Mouse (Mus musculus) left cerebral cortex, postnatal 4 days (tissue): ENCODE measurements at regions not wholly inside any gene's neighbourhood (a gene's known extent, or its start where the extent isn't known, plus 50 kb on each side); places are given as distances from the start of the nearest gene placed in this dataset.

Experiments
- DNase-seq: peaks from one replicate; pipeline ENCODE4 v3.0.0-alpha.2; 2022
- intact Hi-C: fragments of 180-260 bp; cut with DNase I; formaldehyde crosslinking; loops from one replicate; pipeline ENCODE4 v1.15.1; 2025

DNA sequence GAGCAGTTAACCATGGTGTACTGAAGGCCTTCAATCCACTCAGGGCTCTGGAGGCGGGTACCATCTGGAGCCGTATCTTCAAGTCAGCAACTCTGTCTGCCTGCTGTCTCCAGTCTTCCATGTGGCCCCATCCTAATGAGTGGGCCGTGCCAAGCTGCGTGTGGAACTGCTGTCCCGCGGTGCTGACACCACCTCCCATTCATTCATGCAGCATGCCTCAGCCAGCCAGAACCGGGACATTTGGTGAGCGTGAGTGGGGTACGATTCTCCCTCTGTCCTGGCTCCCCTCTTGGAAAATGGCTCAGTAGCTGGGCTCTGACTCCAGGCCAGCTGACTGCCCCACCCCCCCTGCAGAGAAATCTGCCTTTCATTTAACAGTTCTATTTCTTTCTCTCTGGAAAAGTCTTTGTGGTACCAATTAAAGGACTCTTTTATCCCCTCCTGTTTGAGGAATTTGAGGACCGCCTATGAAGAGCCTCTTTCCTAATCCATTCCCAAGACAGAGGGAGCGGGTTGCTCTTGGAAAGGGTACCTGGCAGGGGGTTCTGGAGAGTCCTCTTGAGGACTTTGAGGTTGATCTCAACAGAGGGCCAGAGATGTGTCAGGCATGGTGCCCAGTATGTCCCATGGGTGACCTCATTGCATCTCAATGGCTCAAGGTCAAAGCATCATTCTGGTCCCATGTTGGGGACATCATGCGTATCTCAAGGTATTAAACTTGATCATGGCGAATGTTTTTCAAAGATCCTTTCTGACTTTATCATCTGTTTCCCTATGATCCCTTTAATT, 55.5 kb upstream of the Brd7 start:
- intact Hi-C loops = no loop called here
- DNase-seq = peak; percentile 90

GRCm38 (mm10) chr8:88423264-88423663, 61.3 kb upstream of the Brd7 start:
- intact Hi-C loops = no loop called here
- no peak for DNase-seq

- no peak for DNase-seq
- intact Hi-C loops = no loop called here
These were observed 66.6 kb upstream of the Brd7 start for GRCm38 (mm10) chr8:88428560-88428959.

- no peak for DNase-seq
- intact Hi-C loops = no loop called here
These were observed 69.4 kb upstream of the Brd7 start for GRCm38 (mm10) chr8:88431389-88431788.

DNA sequence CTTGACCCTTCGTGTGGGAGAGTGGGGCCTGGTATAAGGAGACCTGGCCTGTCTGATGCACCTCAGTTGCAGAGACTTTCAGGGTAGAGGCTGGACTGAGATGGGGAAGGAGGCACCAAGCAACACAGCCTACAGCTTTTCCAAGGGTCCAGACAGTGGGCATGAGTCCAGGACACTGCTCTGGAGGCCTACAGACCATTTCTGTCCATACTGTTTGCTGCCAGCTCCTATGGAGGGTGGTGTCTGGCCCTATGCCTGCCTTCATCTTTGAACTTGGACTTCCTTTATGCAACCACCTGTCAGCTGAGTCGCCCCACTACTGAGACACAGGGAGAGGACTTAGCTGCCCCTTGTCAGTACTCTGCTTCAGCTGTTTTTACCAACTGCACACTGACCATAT, 73.7 kb upstream of the Brd7 start:
- intact Hi-C loops = no loop called here
- DNase-seq = peak; percentile 66

DNA sequence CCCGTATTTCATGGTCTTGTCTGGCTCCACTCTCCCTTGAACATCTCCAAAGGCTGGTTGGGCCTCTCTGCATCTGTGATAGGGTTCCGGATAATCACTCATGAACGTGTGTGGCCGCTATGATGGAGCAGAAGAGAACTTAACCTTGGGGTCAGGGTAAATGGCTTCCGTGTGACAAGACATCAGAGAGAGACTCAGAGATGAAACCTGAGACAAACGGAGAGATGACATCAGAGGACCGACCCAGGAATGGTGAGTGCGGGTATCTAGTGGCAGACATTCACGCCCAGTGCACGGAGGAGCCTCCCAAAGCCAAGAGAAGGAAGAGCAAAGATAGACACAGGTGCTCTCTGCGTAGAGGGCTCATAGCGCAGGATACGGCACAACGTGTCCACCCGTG, 78.2 kb upstream of the Brd7 start:
- intact Hi-C loops = no loop called here
- DNase-seq = no peak

- DNase-seq = no peak
- intact Hi-C loops = no loop called here
These were observed 77.8 kb upstream of the Nkd1 start for GRCm38 (mm10) chr8:88443397-88443796.

DNA sequence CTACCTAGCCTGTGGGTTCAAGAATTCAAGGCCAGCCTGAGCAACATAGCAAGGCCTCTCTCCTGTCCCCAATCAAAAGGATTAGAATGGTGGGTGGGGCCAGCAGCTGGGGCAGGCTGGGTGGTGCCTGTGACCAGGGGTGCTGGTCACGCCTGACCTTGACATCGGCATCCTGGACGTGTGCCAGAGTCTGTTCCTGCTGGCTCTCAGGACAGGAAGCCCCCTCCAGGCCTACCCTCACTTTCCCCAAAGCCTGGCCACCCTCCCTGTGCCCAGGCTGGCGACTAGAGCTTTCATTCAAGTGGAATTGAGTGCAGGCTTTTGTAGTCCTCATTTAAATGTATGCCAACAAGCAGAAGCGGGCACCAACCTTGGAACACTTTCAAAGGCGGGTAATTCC, 73.7 kb upstream of the Nkd1 start:
- intact Hi-C loops = no loop called here
- peak; percentile 80 for DNase-seq

DNA sequence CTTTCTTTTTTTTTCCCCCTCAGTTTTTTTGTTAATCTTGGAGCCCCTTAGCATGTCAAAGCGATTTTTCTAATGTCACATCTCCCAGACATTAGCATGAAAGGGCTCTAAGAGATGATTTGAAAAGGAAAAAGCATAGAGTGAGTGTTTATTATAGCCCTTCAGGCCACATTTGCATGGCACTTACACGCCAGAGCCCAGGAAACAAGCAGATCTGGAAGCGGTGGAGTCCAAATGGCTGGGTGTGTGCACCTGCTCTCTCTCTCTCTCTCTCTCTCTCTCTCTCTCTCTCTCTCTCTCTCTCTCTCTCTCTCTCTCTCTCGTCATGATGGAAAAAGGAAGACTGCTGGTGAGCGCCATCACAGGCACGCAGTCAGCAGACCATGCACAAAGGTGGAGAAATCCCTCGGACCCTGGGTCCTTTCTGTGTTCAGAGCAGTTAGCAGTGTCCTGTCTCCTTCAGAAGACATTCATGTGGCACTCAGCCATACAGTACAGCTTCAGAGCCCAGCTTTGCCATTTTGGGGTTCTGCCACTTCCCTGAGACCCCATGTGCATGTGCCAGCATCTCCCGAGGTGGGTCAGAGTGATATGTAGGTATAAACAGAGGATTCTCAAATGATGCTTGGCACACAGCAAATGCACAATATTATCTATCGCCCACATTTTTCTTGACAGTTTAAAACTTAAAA, 73.2 kb upstream of the Nkd1 start:
- peak; percentile 49 for DNase-seq
- intact Hi-C loops = no loop called here

DNA sequence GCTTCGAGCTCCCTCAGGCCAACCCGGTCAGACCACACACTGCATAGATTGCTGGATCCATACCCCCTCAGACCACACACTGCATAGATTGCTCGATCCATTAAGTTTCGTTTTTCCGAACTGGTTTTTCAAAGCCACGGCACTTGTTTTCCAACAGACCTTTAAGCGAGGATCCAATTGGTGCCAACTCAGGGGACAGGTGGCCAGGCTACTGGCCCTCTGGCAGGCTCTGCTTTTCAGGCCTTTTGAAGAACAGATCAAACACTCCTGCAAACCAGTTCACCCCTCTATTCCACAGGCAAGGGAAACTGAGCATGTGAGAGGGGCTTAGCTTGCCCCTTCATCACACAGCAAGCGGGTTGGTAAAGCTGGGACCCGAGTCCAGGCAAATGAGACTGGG, 72.2 kb upstream of the Nkd1 start:
- no peak for DNase-seq
- intact Hi-C loops = no loop called here

GRCm38 (mm10) chr8:88449534-88449933, 71.6 kb upstream of the Nkd1 start:
- DNase-seq = peak; percentile 48
- intact Hi-C loops = no loop called here

DNA sequence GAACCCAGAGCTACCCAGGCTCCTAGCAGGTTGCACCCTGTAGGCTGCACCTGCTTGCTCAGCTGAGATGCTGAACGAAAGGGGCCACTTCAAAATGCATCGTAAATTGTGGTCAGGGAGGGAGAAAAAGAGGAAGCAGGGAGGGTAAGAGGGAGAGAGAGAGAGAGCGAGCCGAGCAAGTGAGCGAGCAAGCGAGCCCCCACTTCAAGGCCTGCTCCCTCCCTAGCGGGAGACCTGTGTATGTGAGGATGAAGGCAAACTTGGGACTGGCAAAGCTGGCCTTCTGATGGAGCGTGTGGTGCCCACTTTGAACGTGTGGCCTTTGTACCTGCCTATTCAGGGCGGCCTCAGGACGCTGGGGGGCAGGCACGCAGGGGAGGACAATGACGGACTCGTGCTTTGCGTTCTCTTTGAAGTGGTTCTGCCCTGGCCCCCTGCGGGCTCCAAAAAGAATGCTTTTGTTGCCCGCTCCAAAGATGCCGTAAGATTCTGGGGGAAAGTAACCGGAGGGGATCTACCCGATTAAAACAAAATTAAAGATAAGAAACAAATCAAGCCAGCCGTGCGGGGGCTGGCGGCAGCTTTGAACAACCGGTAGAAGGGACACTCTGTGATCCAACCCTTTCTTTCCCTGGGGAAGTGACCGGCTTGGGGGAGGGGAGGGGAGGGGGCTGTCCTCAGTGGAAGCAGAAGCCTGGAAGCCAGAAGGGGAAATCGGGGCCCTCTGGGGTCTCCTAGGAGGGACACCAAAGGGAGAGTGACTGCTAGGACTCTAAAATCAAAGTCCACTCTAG, 70.1 kb upstream of the Nkd1 start:
- intact Hi-C loops = no loop called here

DNA sequence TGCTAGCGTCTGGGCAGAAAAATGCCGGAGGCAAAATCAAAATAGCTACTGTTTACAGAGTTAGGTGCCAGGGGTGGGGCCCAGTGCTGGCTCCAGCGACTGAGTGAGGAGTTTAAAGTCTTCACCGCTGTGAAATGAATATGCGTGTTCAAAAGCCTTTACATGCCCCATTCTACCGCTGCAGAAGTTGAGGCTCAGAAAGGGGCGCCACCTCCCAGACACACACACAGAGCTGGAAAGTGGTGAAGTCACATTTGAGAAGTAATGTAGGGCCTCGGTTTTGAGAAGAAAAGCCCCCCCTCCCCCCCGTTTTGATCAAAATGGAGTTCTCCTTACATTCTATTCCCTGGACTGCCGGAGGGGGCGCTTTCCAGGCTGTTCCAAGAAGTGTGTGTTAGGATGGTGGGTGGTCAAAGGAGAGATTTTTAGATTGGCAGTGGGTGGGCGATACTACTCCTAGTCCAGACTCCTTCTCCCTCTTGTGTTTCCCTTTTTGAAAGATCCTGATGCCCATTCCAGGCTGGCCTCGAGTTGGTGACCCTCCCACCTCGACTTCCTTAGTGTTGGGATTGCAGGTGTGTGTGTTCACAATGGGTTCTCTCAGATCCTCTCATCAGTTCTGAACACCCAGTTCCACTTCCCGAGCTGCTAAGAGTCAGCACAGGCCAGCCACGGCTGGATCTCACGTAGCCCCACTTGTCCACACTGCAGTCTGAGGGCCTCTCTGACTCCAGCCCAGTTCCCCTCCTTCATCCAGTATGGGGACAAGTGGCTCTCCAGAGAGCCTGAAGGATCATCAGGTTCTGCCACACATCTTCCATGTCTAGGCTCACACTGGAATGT, 69.3 kb upstream of the Nkd1 start:
- intact Hi-C loops = no loop called here
- no peak for DNase-seq

More for the DNA sequence above, 70.1 kb upstream of the Nkd1 start:
- no peak for DNase-seq

- intact Hi-C loops = no loop called here
- DNase-seq = no peak
These were observed 68.7 kb upstream of the Nkd1 start for GRCm38 (mm10) chr8:88452501-88452847.

DNA sequence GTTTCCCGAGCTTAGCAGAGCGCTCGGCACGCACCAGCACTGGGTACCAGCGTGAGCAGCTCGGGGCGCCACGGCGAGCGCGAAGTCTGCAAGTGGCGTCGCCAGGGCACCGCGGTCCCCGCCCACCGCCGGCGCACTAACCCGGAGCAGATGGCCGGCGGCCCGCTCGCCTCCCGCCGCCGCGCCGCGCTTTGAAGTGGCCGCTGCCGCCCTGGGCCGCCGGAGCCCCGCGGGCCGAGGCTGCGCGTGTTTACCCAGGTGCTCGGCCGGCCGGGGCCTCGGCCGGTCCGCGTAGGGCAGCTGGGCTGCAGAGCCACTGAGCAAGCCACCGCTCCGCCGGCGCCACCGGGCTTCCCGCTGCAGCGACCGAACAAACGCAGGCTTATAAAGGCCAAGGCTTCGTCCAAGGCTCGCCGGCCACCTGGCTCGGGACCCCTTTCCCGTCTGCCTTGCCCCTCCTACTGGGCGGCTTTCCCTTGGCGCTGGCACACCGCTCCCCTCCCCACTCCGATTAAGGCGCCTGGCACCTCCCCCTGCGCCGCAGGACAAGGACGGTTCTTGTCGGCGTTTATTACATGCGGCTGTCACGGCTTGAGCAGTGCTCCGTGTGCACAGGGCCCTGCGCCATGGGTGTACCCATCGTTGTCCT, 67.0 kb upstream of the Nkd1 start:
- peak; percentile 89 for DNase-seq
- intact Hi-C loops = no loop called here

DNA sequence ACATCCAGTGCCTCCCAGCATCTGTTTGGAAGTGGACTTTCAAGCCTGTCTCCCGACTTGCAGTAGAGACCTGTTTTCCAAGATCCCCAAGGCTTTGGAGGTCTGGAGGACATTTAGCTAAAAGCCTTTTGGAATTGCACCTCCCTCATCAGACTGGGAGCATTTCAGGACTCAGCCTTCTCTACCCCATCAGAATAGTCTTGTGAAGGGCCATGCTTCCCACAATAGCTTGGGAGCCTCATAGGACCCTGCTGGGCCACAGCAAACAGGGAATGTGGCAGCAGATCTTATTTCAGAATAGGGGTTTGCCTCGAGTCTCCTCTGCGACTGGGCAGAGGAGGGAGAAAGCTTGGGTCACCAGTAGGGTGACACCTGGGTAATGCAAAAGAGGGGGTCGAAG, 66.2 kb upstream of the Nkd1 start:
- DNase-seq = no peak
- intact Hi-C loops = no loop called here

DNA sequence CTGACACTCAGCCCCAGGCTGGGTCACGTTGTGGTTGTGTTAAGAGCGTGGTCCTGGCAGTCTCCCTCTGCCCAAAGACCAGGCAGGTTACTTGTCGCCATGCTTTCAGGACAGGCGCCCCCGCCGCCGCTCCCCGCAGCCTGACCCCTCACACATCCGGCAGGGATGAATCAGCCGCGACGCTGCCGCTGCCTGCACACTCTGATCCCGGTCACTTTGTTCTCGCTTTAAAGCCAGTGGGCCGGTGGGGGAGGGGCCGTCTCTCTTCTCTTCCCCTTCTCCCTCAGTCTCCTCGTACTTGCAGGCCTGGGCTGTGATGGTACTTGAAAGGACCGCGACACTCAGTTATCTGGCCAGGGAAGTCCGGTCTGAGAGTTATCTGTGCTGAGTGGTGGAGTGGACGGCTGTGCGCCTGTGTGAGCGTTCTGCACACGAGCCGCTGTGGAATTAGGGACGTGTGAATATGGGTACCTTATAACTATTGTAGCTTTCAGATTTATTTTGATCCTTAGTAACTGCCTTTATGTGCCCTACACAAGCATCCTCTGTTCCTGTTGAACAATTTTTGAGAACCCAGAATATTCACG, 65.6 kb upstream of the Nkd1 start:
- DNase-seq = peak; percentile 45
- intact Hi-C loops = no loop called here

- intact Hi-C loops = no loop called here
- DNase-seq = no peak
These were observed 62.0 kb upstream of the Nkd1 start for GRCm38 (mm10) chr8:88459197-88459596.

DNA sequence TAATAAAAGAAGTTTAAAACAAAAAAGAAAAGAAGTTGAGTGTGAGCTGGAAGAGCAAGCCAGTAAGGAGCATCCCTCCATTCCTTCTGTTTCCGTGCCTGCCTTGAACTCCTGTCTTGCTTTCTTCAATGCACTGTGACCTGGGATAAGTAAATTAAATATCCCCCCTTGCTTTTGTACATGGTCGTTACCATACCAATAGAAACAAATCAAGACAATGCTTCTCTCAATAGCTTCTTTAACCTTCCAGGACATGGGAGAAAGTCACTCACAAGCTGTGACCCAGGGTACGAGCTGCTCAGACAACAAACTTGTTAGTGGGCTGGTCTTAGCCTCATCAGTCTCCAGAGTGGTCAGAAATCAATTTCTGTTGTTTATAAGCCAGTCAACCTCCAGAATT, 53.4 kb upstream of the Nkd1 start:
- intact Hi-C loops = no loop called here
- no peak for DNase-seq

DNA sequence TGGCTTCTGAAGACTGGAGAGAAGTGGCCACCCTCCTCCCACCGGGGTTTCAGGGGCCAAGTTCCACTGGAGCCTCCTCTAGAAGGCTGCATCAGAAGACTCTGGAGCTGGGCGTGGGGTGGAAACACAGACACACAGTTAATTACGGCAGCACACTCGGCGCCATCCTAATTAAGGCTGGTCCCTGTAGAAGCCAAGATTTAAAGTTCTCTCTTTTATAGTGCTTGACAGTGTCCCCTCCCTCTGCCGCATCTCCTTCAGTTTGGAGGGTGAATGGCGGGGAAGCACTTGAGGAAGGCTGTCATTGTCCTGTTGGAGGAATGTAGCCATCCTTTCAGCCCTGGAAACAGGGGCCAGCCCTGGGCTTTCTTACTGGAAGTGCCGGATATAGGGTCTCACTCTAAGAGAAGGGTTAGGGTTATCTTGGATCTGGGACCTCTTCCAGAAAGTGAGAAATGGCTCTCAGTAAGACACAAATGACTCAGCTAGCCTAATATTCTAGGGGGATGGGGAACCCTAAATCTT, 50.2 kb upstream of the Nkd1 start:
- DNase-seq = no peak
- intact Hi-C loops = no loop called here
